Comparison of ENCODE assay signal across 9 mouse cellular contexts in genomic region chr11:108925826-108926225, GRCm38 (mm10). TPM values are rescaled to one million over a fixed set of nuclear protein-coding genes. Genes with fewer than 3 reads are reported as not detected.
DNase-seq lines count a peak whose midpoint lies in the region; ATAC-seq and TF ChIP-seq lines count a peak whose summit lies in the region.
"Had no signal": no experiment of that assay in that cellular context is flagged by ENCODE, and none has a peak within 500 bp of the region (broad histone marks: within the 10 kb centered on the region; RNA-seq: fewer than 3 reads in every experiment).

No protein-coding gene starts in this region.

- peaks cover 37 to 49% of the 10 kb centered on the region in 2 experiments for H3K4me1 ChIP-seq in heart, embryonic 14.5 days (ENCODE audit: control insufficient read depth in 2 of 2, insufficient read depth in 2 of 2, low read length in 2 of 2)
- peaks cover 95% of the 10 kb centered on the region for H3K4me1 ChIP-seq in embryonic facial prominence, embryonic 10.5 days
- peaks cover 7% of the 10 kb centered on the region for H3K4me1 ChIP-seq in forebrain, postnatal 0 days (ENCODE audit: insufficient read depth)
- H3K4me1 ChIP-seq in midbrain, embryonic 11.5 days (ENCODE audit: control insufficient read depth, insufficient read depth, low read length): peaks cover 74% of the 10 kb centered on the region

- H3K9ac ChIP-seq in heart, embryonic 14.5 days (ENCODE audit: low read length): no peak overlapping the region
- H3K9ac ChIP-seq in forebrain, postnatal 0 days: no peak overlapping the region; the same call in 1 of the 2 replicates
- peak overlapping the region; percentile 59 for H3K9ac ChIP-seq in midbrain, embryonic 11.5 days (ENCODE audit: low read length)
- H3K9ac ChIP-seq: liver, embryonic 15.5 days had no signal

- no peak for ATAC-seq in heart, embryonic 14.5 days (ENCODE audit: insufficient number of reproducible peaks, insufficient read depth, low FRiP score, low read depth)
- no peak for ATAC-seq in forebrain, postnatal 0 days
- ATAC-seq in midbrain, embryonic 11.5 days (ENCODE audit: low FRiP score): no peak

- no peaks in the 10 kb centered on the region for H3K9me3 ChIP-seq in heart, embryonic 14.5 days (ENCODE audit: control insufficient read depth, low read length)
- no peaks in the 10 kb centered on the region for H3K9me3 ChIP-seq in embryonic facial prominence, embryonic 10.5 days
- no peaks in the 10 kb centered on the region for H3K9me3 ChIP-seq in forebrain, postnatal 0 days (ENCODE audit: low read length)
- H3K9me3 ChIP-seq in midbrain, embryonic 11.5 days (ENCODE audit: control insufficient read depth, low read length): no peaks in the 10 kb centered on the region
- H3K9me3 ChIP-seq: liver, embryonic 15.5 days had no signal

- intact Hi-C loops in heart, postnatal 36 days (cut with DNase I): loop anchor here (1.0 to 10.0 kb wide), 6 partner anchors 56 to 475 kb away; partner anchors contain the start of gene Gna13

- TF ChIP-seq CTCF in forebrain, postnatal 0 days (IDR thresholded peaks at IDR 0.05; ENCODE audit: low read depth): no peak

- DNase-seq in heart, postnatal 36 days: no peak
- no peak for DNase-seq in embryonic facial prominence, embryonic 10.5 days (ENCODE audit: low spot score)
- no peak for DNase-seq in forebrain, postnatal 0 days
- DNase-seq in midbrain, embryonic 11.5 days (ENCODE audit: low spot score, missing footprints): peak; percentile 91
- no peak for DNase-seq in adrenal gland, adult (ENCODE audit: inconsistent age in 2 of 2, low spot score in 1 of 2)
- no peak for DNase-seq in left cerebral cortex, adult 18-20 months (ENCODE audit: low spot score in 2 of 2)
- DNase-seq in adrenal gland, adult 18-20 months (ENCODE audit: low spot score in 2 of 2): no peak

- no peak overlapping the region for H3K4me3 ChIP-seq in heart, embryonic 14.5 days (ENCODE audit: control insufficient read depth in 1 of 2, insufficient read depth in 1 of 2, low read depth in 1 of 2, low read length in 2 of 2)
- H3K4me3 ChIP-seq in embryonic facial prominence, embryonic 10.5 days: peak overlapping the region; percentile 94
- H3K4me3 ChIP-seq in forebrain, postnatal 0 days (ENCODE audit: low read depth, low read length): peak overlapping the region; percentile 98; the same call in 1 of the 2 replicates
- H3K4me3 ChIP-seq in midbrain, embryonic 11.5 days (ENCODE audit: low read depth, low read length): peak overlapping the region; percentile 93
- H3K4me3 ChIP-seq: liver, embryonic 15.5 days had no signal

- peaks cover 18% of the 10 kb centered on the region for H3K27me3 ChIP-seq in heart, embryonic 14.5 days (ENCODE audit: control insufficient read depth, insufficient read depth, low read length)
- H3K27me3 ChIP-seq in embryonic facial prominence, embryonic 10.5 days (replicated peaks; ENCODE audit: low read depth, poor library complexity, severe bottlenecking): peaks cover 32% of the 10 kb centered on the region
- no peaks in the 10 kb centered on the region for H3K27me3 ChIP-seq in forebrain, postnatal 0 days (ENCODE audit: insufficient read depth, low read length)
- H3K27me3 ChIP-seq in midbrain, embryonic 11.5 days (ENCODE audit: control insufficient read depth, insufficient read depth, low read length): no peaks in the 10 kb centered on the region

- H3K27ac ChIP-seq in heart, embryonic 14.5 days (replicated peaks in 1 of 2; ENCODE audit: control insufficient read depth in 1 of 2, insufficient read depth in 1 of 2, low read depth in 2 of 2, low read length in 2 of 2): no peak overlapping the region
- peak overlapping the region; percentile 44; the same call in 1 of the 2 replicates for H3K27ac ChIP-seq in embryonic facial prominence, embryonic 10.5 days (replicated peaks)
- H3K27ac ChIP-seq in forebrain, postnatal 0 days (ENCODE audit: low read depth, low read length): no peak overlapping the region
- peak overlapping the region; percentile 30; the same call in 1 of the 2 replicates for H3K27ac ChIP-seq in midbrain, embryonic 11.5 days (ENCODE audit: low read depth, low read length)
- H3K27ac ChIP-seq: liver, embryonic 15.5 days had no signal

- WGBS in heart, embryonic 14.5 days: 87% methylated on average over 9 of the region's 9 CpGs
- 69% methylated on average over 9 of the region's 9 CpGs for WGBS in embryonic facial prominence, embryonic 10.5 days
- WGBS in forebrain, postnatal 0 days: 58% methylated on average over 9 of the region's 9 CpGs
- 59% methylated on average over 9 of the region's 9 CpGs for WGBS in midbrain, embryonic 11.5 days

- no peaks in the 10 kb centered on the region for H3K36me3 ChIP-seq in heart, embryonic 14.5 days (ENCODE audit: control insufficient read depth, insufficient read depth, low read length)
- peaks cover 65% of the 10 kb centered on the region for H3K36me3 ChIP-seq in embryonic facial prominence, embryonic 10.5 days (replicated peaks)
- H3K36me3 ChIP-seq in forebrain, postnatal 0 days (ENCODE audit: insufficient read depth): no peaks in the 10 kb centered on the region; the same call in 1 of the 2 replicates
- peaks cover 3% of the 10 kb centered on the region; the same call in 1 of the 2 replicates for H3K36me3 ChIP-seq in midbrain, embryonic 11.5 days (ENCODE audit: control insufficient read depth, insufficient read depth, low read length)
- H3K36me3 ChIP-seq: liver, embryonic 15.5 days had no signal

- H3K4me2 ChIP-seq in heart, embryonic 14.5 days (ENCODE audit: low read length): 0 out of 2 replicates have a peak overlapping the region, but pooled peaks have one; percentile 23
- peak overlapping the region; percentile 89 for H3K4me2 ChIP-seq in forebrain, postnatal 0 days (ENCODE audit: low read depth)
- H3K4me2 ChIP-seq in midbrain, embryonic 11.5 days: peak overlapping the region; percentile 82
- H3K4me2 ChIP-seq: liver, embryonic 15.5 days had no signal

RNA-seq across cellular contexts. Expression of gene Axin2, which starts 5.7 kb away (rescaled TPM):
- 0.93 and 2.6 TPM in 2 replicates for polyA plus RNA-seq in heart, embryonic 14.5 days (2014; fragmentation: Nextera tagmentation; extraction: Ambion mirVana)
- total RNA-seq in heart, postnatal 36 days (2021): 1 to 10 TPM; 4.1 to 6.2 TPM
- 12.7 and 15.3 TPM in 2 replicates for polyA plus RNA-seq in embryonic facial prominence, embryonic 10.5 days (2016; fragmentation: Nextera tagmentation; extraction: Ambion mirVana)
- 28.7 and 35.6 TPM in 2 replicates for total RNA-seq in forebrain, postnatal 0 days (2014; rRNA removed)
- polyA plus RNA-seq in forebrain, postnatal 0 days (2015; fragmentation: Nextera tagmentation; extraction: Ambion mirVana): 4.5 and 5.0 TPM in 2 replicates
- polyA plus RNA-seq in midbrain, embryonic 11.5 days (2014; fragmentation: Nextera tagmentation; extraction: Ambion mirVana): 20.8 and 23.1 TPM in 2 replicates
- total RNA-seq in left cerebral cortex, adult 18-20 months (2021): 10 to 100 TPM; 35.0 to 35.3 TPM
- 10 to 100 TPM; 36.9 to 56.2 TPM for total RNA-seq in adrenal gland, adult 18-20 months (2021)

Comparison
In these comparisons a context has a peak if more than half of its experiments do, and no peak if none do; other contexts are left out.
1. H3K27ac ChIP-seq: peak in embryonic facial prominence, embryonic 10.5 days (single experiment) and midbrain, embryonic 11.5 days (single experiment); none in heart, embryonic 14.5 days (0 of 2) and forebrain, postnatal 0 days (single experiment).
2. H3K4me2 ChIP-seq: peak in every context shown above with its lines; median percentile 89 in forebrain, postnatal 0 days; 82 in midbrain, embryonic 11.5 days; 23 in heart, embryonic 14.5 days.
3. H3K4me3 ChIP-seq: peak in embryonic facial prominence, embryonic 10.5 days (single experiment), forebrain, postnatal 0 days (single experiment) and midbrain, embryonic 11.5 days (single experiment); none in heart, embryonic 14.5 days (0 of 2).